Mouse (Mus musculus) lung, embryonic 16.5 days (tissue): ENCODE data around the gene S100a10. TPM values are rescaled to one million over a fixed set of nuclear protein-coding genes. Genes with fewer than 3 reads are reported as not detected.

Experiments
- ATAC-seq: fragments of 200-750 bp; cut with Nextera tagmentation; 2 replicates; pipeline ENCODE4 v1.8.0; 2017; ENCODE audit warnings: low read depth, mild to moderate bottlenecking, moderate library complexity
- H3K27ac ChIP-seq: fragments of 300-500 bp; sonication (generic); 2 replicates; pipeline ENCODE4 v1.5.1; 2014; ENCODE audit warnings: mild to moderate bottlenecking, control low read depth, low read length
- H3K27me3 ChIP-seq: fragments of 300-500 bp; sonication (generic); 2 replicates; pipeline ENCODE4 v1.6.1; 2014; ENCODE audit warnings: low read depth, low read length, mixed read lengths; ENCODE audit not compliant: control insufficient read depth, insufficient read depth
- H3K36me3 ChIP-seq: fragments of 300-500 bp; sonication (generic); 2 replicates; pipeline ENCODE4 v1.6.1; 2014; ENCODE audit warnings: low read length; ENCODE audit not compliant: control insufficient read depth, insufficient read depth
- H3K4me1 ChIP-seq: fragments of 300-500 bp; sonication (generic); replicated peaks from 2 replicates; pipeline ENCODE4 v1.6.1; 2014; ENCODE audit warnings: low read length, mixed read lengths; ENCODE audit not compliant: control insufficient read depth, insufficient read depth
- H3K4me2 ChIP-seq: fragments of 300-500 bp; sonication (generic); 2 replicates; pipeline ENCODE4 v1.6.1; 2014; ENCODE audit warnings: low read depth, low read length, control low read depth
- H3K4me3 ChIP-seq: fragments of 300-500 bp; sonication (generic); 2 replicates; pipeline ENCODE4 v1.5.1; 2014; ENCODE audit warnings: mild to moderate bottlenecking, low read length, control low read depth
- H3K9ac ChIP-seq: fragments of 300-500 bp; sonication (generic); 2 replicates; pipeline ENCODE4 v1.6.1; 2014; ENCODE audit warnings: low read length, control low read depth
- H3K9me3 ChIP-seq: fragments of 300-500 bp; sonication (generic); 2 replicates; pipeline ENCODE4 v1.6.1; 2016; ENCODE audit warnings: low read length; ENCODE audit not compliant: control insufficient read depth
- WGBS: fragments of 180-500 bp; shearing (Covaris S2); extraction: QIAGEN DNeasy Blood & Tissue Kit; methylation state at CpG from one replicate; pipeline ENCODE4 v1.1.7; 2014; 5-methylcytosine and 5-hydroxymethylcytosine counted together
- polyA plus RNA-seq: library from polyadenylated mRNA; unstranded; fragments of >200 nt; fragmentation: Nextera tagmentation; extraction: Ambion mirVana; gene quantifications from 2 replicates; pipeline ENCODE4 v1.2.1, GENCODE M21; 2015

The S100a10 gene
- polyA plus RNA-seq, 1 experiment from 2014 or later: 320 TPM

DNA sequence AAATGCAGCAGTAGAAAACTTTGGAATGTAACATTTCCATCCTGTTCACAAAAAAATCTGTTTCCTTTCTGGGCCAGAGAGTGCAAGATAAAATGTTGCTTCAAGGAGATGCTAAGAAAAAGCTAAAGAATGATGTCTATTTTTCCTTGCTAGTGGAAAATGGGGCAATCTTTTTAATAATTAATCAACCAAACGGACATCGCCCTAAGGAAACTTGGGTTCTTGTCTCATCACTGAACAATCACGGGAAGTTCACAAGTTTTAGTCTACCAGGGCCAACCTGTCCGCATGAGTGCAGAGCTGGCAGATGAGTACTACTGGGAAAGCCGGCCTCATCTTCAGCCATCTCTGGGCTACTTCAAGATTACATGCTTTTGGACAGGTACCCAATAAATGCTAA, 34.7 kb downstream of the S100a10 start:
- no peak overlapping the region for H3K4me3 ChIP-seq
- no peak for ATAC-seq
- no peak overlapping the region for H3K4me2 ChIP-seq
- H3K36me3 ChIP-seq: no peaks in the 10 kb centered on the region
- H3K4me1 ChIP-seq: no peaks in the 10 kb centered on the region
- H3K27me3 ChIP-seq: no peaks in the 10 kb centered on the region
- WGBS: 84% methylated on average over 5 of the region's 5 CpGs
- no peaks in the 10 kb centered on the region for H3K9me3 ChIP-seq
- no peak overlapping the region for H3K27ac ChIP-seq
- no peak overlapping the region for H3K9ac ChIP-seq

DNA sequence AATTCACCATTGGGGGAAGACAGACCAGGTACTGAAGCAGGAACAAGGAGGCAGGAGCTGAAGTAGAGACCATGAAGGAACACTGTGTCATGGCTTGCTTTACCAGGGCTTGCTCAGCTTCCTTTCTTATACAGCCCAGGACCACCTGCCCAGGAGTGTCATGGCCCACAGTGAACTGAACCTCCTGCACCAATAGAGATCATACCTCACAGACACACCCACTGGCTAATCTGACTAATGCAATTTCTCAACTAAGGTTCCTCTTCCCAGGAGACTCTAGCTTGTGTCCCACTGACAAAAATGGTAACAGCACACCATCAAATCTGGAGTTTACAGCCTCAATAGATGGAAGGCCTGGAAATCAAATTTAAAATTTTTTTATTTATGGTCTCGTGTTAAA, 35.4 kb downstream of the S100a10 start:
- H3K4me2 ChIP-seq: no peak overlapping the region
- no peaks in the 10 kb centered on the region for H3K27me3 ChIP-seq
- ATAC-seq: no peak
- H3K27ac ChIP-seq: no peak overlapping the region
- no peaks in the 10 kb centered on the region for H3K4me1 ChIP-seq
- H3K4me3 ChIP-seq: no peak overlapping the region
- no peak overlapping the region for H3K9ac ChIP-seq
- no peaks in the 10 kb centered on the region for H3K36me3 ChIP-seq
- no peaks in the 10 kb centered on the region for H3K9me3 ChIP-seq
- WGBS: 76% methylated on average over 1 of the region's 1 CpGs

- no peaks in the 10 kb centered on the region for H3K27me3 ChIP-seq
- no peak overlapping the region for H3K4me2 ChIP-seq
- peaks cover 7% of the 10 kb centered on the region; the same call in 1 of the 2 replicates for H3K4me1 ChIP-seq
- no peak overlapping the region for H3K9ac ChIP-seq
- ATAC-seq: no peak
- H3K27ac ChIP-seq: no peak overlapping the region
- no peaks in the 10 kb centered on the region for H3K9me3 ChIP-seq
- no peak overlapping the region for H3K4me3 ChIP-seq
- 85% methylated on average over 2 of the region's 2 CpGs for WGBS
- no peaks in the 10 kb centered on the region for H3K36me3 ChIP-seq
These were observed 37.2 kb downstream of the S100a10 start for GRCm38 (mm10) chr3:93592100-93592499.

- WGBS: 65% methylated on average over 4 of the region's 4 CpGs
- Histone ChIP-seq H3K4me3 (no peak overlapping the region), H3K36me3 (no peaks in the 10 kb centered on the region), H3K27me3 (no peaks in the 10 kb centered on the region), H3K4me1 (peaks cover 14% of the 10 kb centered on the region), H3K9ac (no peak overlapping the region), H3K9me3 (no peaks in the 10 kb centered on the region), H3K27ac (no peak overlapping the region), H3K4me2 (no peak overlapping the region)
- ATAC-seq: no peak
These were observed 38.1 kb downstream of the S100a10 start for GRCm38 (mm10) chr3:93592976-93593375.

DNA sequence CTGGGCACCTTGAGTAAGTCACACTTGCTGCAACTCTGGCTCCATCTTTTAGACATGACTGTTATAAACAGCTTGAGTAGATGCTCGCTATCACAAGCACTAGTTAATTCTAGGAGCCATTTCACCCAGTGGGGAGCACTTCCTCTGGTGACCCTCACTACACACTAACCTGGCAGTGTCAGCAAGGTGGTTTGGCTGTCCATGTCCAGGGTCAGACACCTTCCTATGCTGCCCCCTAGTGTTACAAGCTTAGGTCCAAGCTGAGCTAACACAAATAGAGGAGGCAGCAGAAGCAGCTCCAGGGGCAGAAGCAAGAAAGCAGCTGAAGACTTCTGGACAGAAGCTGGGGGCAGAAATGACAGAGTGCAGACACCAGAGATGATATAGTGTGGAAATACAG, 38.6 kb downstream of the S100a10 start:
- Histone ChIP-seq H3K36me3 (no peaks in the 10 kb centered on the region), H3K4me2 (no peak overlapping the region), H3K4me1 (peaks cover 14% of the 10 kb centered on the region), H3K9me3 (no peaks in the 10 kb centered on the region), H3K27me3 (no peaks in the 10 kb centered on the region), H3K9ac (no peak overlapping the region), H3K4me3 (no peak overlapping the region), H3K27ac (no peak overlapping the region)
- WGBS: 39% methylated on average over 1 of the region's 1 CpGs
- no peak for ATAC-seq

DNA sequence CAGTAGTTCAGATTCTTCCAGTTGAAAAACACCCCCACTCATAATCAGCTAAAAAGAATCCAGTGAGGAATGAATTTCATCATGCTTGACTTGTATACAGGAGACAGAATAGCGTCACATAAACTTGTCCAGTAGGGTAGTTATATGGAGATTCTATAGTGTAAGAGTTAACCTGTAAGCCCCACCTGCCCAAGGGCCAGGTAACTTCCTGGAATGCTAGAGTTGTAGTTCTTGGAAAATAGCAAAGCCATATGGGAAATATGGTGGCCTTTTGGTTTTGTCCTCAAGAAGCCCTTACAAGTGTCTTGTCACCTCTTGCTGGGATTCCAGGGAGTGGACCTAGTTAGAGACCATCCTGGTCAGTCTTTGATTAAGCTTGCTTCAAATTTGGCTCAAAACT, 41.8 kb downstream of the S100a10 start:
- H3K36me3 ChIP-seq: no peaks in the 10 kb centered on the region
- H3K9ac ChIP-seq: no peak overlapping the region
- peaks cover 14% of the 10 kb centered on the region for H3K4me1 ChIP-seq
- 83% methylated on average over 1 of the region's 1 CpGs for WGBS
- H3K27ac ChIP-seq: peak overlapping the region; percentile 65
- no peak for ATAC-seq
- no peak overlapping the region for H3K4me2 ChIP-seq
- H3K27me3 ChIP-seq: no peaks in the 10 kb centered on the region
- H3K9me3 ChIP-seq: no peaks in the 10 kb centered on the region
- no peak overlapping the region for H3K4me3 ChIP-seq

- Histone ChIP-seq H3K4me2 (no peak overlapping the region), H3K27me3 (no peaks in the 10 kb centered on the region), H3K4me3 (no peak overlapping the region), H3K9me3 (no peaks in the 10 kb centered on the region), H3K4me1 (peaks cover 14% of the 10 kb centered on the region), H3K27ac (peak overlapping the region; percentile 75), H3K9ac (no peak overlapping the region; the same call in 1 of the 2 replicates), H3K36me3 (no peaks in the 10 kb centered on the region)
- ATAC-seq: peak; percentile 95
- WGBS: 28% methylated on average over 5 of the region's 5 CpGs
These were observed 42.5 kb downstream of the S100a10 start for GRCm38 (mm10) chr3:93597221-93597913.

DNA sequence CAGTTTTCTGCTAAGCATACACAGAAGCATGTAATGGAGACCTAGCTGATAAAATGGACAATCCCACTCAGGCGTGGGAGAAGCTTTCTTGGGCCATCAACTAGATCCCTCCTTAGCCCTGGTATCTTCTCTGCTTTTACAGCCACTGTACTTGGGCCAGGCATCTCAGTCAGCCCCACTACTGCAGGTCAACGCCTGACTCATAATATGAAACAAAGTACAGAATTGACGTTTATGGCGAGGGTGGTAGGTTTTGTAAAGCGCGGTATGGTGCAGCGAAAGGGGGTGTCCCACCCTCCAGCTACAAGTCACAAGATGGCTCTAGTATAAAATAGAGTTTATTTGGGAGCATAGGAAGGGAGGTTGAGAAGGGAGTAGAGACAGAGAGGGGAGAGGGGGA, 43.1 kb downstream of the S100a10 start:
- WGBS: 81% methylated on average over 7 of the region's 7 CpGs
- Histone ChIP-seq H3K9me3 (no peaks in the 10 kb centered on the region), H3K4me1 (peaks cover 14% of the 10 kb centered on the region)

GRCm38 (mm10) chr3:93600206-93600605, 45.3 kb downstream of the S100a10 start:
- peaks cover 14% of the 10 kb centered on the region for H3K4me1 ChIP-seq
- H3K27ac ChIP-seq: no peak overlapping the region
- H3K4me2 ChIP-seq: no peak overlapping the region
- H3K9ac ChIP-seq: no peak overlapping the region
- ATAC-seq: no peak
- no peaks in the 10 kb centered on the region for H3K36me3 ChIP-seq
- no peak overlapping the region for H3K4me3 ChIP-seq
- H3K27me3 ChIP-seq: no peaks in the 10 kb centered on the region
- WGBS: 82% methylated on average over 2 of the region's 2 CpGs
- H3K9me3 ChIP-seq: no peaks in the 10 kb centered on the region

More for the DNA sequence above, 43.1 kb downstream of the S100a10 start:
- Histone ChIP-seq H3K27ac (peak overlapping the region; percentile 75; the same call in 1 of the 2 replicates), H3K27me3 (no peaks in the 10 kb centered on the region), H3K4me2 (no peak overlapping the region), H3K4me3 (no peak overlapping the region), H3K9ac (no peak overlapping the region), H3K36me3 (no peaks in the 10 kb centered on the region)
- no peak for ATAC-seq
